Mouse (Mus musculus): Measurements from ENCODE around the gene Cd81.

- TF ChIP-seq USF1 (IDR thresholded peaks at IDR 0.05; ENCODE audit: low read depth, low read length) = no peak
- TF ChIP-seq HCFC1 (IDR thresholded peaks at IDR 0.05; ENCODE audit: low read depth, low read length) = peak; percentile 62
- TF ChIP-seq ETS1 (IDR thresholded peaks at IDR 0.05; ENCODE audit: low read depth, low read length) = 0 out of 2 replicates have a peak, but pooled peaks have one; percentile 36
- TF ChIP-seq RAD21 (IDR thresholded peaks at IDR 0.05; ENCODE audit: low read depth, low read length) = peak; percentile 64
- no peak for TF ChIP-seq MAFK (IDR thresholded peaks at IDR 0.05; ENCODE audit: borderline replicate concordance, low read depth, low read length)
- peak; percentile 86 for TF ChIP-seq MAX (IDR thresholded peaks at IDR 0.05; ENCODE audit: low read length)
- no peak for TF ChIP-seq GATA1 (IDR thresholded peaks at IDR 0.05; ENCODE audit: low read depth, low read length)
- TF ChIP-seq CTCF (IDR thresholded peaks at IDR 0.05 in 2 of 3, conservative IDR thresholded peaks at IDR 0.05 in 1 of 3; ENCODE audit: control insufficient read depth in 1 of 3, insufficient read depth in 1 of 3, low read depth in 2 of 3, low read length in 3 of 3, poor library complexity in 1 of 3, severe bottlenecking in 1 of 3) = peak; percentile 83 to 89 (median 86)
- peak; percentile 73 for TF ChIP-seq MXI1 (IDR thresholded peaks at IDR 0.05; ENCODE audit: low read depth, low read length)
- no peak for TF ChIP-seq ZMIZ1 (IDR thresholded peaks at IDR 0.05; ENCODE audit: low read depth, low read length)
- peak in 1 of 2 experiments; percentile 33; a peak in 1 of 4 replicates for TF ChIP-seq POLR2A (IDR thresholded peaks at IDR 0.05; ENCODE audit: control insufficient read depth in 1 of 2, insufficient read depth in 1 of 2, low read depth in 1 of 2, low read length in 2 of 2, poor library complexity in 1 of 2)
- TF ChIP-seq EP300 (IDR thresholded peaks at IDR 0.05; ENCODE audit: low read depth in 1 of 2, low read length in 2 of 2) = peak in 1 of 2 experiments; percentile 35; a peak in 2 of 4 replicates
Observed at GRCm38 (mm10) chr7:143007599-143008369, 44.8 kb upstream of the Cd81 start.

All from MEL (cell line).